Mouse (Mus musculus) lung, adult 2 months (tissue): ENCODE measurements around the gene Gm20388. TPM values are rescaled to one million over a fixed set of nuclear protein-coding genes. Genes with fewer than 3 reads are reported as not detected.

Experiments used
- DNase-seq: peaks from one replicate; pipeline ENCODE4 v3.0.0; 2022
- H3K4me1 ChIP-seq: fragments of 200-500 bp; 2 replicates; pipeline ENCODE4 v1.6.1; 2011; ENCODE audit warnings: low read length; ENCODE audit not compliant: control insufficient read depth, insufficient read depth
- H3K4me3 ChIP-seq: fragments of 200-500 bp; replicated peaks from 2 replicates; pipeline ENCODE3; 2011; ENCODE audit warnings: low read depth, mild to moderate bottlenecking, control low read depth, low read length; ENCODE audit errors: extremely low read depth
- CTCF ChIP-seq: fragments of 200-500 bp; IDR thresholded peaks from 2 replicates; pipeline ENCODE4 v1.5.1; 2011; ENCODE audit warnings: mild to moderate bottlenecking, low read length, control low read depth; ENCODE audit not compliant: insufficient read depth
- POLR2A ChIP-seq: fragments of 200-500 bp; IDR thresholded peaks from 2 replicates; pipeline ENCODE4 v1.6.1; 2011; ENCODE audit warnings: low read depth, mild to moderate bottlenecking, control low read depth, low read length, borderline replicate concordance; ENCODE audit errors: extremely low read depth
- WGBS: fragments of 180-500 bp; shearing (Covaris S2); methylation state at CpG from one replicate; pipeline ENCODE4 v1.1.7; 2018; 5-methylcytosine and 5-hydroxymethylcytosine counted together
- polyA plus RNA-seq: library from polyadenylated mRNA; depleted of rRNA; stranded (reverse); fragments of >200 nt; gene quantifications from 2 replicates; pipeline ENCODE4 v1.2.3, GENCODE M21; 2012

The Gm20388 gene
- polyA plus RNA-seq, 1 experiment: 67.8 TPM

DNA sequence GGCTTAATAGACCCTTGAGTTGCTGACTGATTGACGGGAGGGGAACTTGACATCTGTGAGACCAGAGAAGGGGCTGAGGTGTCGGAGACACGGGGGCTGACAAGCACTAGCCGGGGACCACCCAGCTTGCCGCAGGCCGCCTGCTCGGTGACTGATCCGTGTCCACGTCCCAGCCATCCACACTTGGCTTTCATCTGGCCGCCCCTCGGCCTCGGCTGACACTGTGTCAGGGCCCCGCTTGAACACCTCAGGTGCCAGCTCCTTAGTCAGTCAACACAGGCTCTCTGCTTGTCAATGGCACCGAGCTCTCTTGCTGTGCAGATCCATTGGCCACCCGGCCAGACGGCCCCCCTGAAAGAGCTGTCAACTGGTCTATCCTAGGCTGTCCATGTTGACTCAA lies 1083.1 kb downstream of the Gm20388 start:
- 67% methylated on average over 16 of the region's 16 CpGs for WGBS
- H3K4me3 ChIP-seq: no peak overlapping the region
- no peaks in the 10 kb centered on the region; the same call in 1 of the 2 replicates for H3K4me1 ChIP-seq
- TF ChIP-seq POLR2A (no peak), CTCF (no peak)
- DNase-seq: no peak

DNA sequence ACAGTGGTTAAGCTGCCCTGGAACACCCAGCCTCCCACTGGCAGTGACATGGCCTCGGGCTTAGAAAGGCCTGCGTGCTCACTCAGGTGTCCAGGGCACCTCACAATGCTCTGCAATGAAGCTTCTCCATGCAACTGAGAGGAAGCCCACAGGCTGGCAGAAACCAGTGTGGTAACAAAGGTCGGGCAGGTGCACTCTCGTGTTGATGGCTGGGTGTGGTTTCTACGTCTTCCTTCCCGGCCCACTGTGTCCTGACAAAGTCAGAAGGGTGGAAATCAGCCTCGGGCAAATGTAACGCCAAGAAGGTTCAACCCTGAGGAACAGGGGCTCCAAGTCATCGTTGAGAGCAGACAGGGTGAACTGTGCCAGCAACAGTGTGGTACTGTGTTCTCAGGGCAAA lies 1084.8 kb downstream of the Gm20388 start:
- DNase-seq: no peak
- Histone ChIP-seq H3K4me3 (no peak overlapping the region), H3K4me1 (peaks cover 3% of the 10 kb centered on the region; the same call in 1 of the 2 replicates)
- 64% methylated on average over 9 of the region's 9 CpGs for WGBS
- TF ChIP-seq CTCF: no peak
- no peak for TF ChIP-seq POLR2A

DNA sequence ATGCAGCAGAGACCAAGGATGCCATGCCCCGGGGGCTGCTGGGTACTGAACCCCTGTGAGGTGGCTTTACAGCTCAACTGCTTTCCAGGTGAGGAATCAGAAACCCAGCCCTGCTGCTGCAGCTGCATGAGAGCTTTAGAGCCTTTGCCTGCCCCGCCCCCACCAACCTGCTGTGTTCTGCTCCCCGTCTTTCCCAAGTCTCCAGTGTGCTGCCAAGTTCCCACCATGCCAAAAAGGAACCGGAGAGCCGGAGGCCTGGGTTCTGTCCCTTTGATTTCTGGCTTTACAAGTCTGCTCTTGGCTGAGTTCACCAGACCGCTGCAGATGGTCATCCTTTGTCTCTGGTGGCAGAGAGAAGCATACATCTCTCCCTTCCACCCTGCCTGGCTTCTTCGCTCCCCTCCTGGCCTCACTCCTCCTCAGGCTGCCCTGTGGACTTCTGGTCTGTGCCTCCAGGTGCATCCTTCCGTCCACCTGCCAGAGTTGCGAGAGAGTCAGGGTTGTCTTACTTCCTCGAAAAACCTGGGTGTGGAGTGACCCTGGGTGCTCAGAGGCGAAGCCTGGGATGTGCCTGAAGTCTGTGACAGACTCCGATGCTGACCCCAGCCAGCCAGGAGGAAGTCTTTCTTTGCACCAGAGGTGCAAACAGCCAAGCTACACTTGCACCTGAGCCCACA lies 1086.4 kb downstream of the Gm20388 start:
- H3K4me3 ChIP-seq: no peak overlapping the region
- peaks cover 3% of the 10 kb centered on the region; the same call in 1 of the 2 replicates for H3K4me1 ChIP-seq
- TF ChIP-seq CTCF (no peak), POLR2A (no peak)
- 79% methylated on average over 12 of the region's 12 CpGs for WGBS
- DNase-seq: no peak

DNA sequence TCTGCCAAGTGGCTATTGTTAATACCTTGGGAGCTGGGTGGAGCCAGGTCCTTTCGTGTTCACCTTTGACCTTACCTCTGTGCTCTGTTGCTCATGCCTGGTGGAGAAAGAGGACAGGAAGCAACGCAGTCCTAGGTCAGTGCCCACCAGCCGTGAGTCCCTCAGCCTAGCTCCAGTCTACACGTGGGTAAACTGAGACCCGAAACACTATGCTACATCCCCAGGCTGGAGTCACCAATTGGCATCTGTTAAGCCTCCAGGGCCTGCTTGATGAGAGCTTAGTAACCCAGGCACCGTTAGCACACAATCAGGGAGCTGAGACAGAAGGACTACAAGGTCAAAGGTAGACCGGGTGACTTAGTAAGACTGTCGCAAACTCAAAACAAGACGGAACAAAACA lies 1087.3 kb downstream of the Gm20388 start:
- H3K4me1 ChIP-seq: peaks cover 3% of the 10 kb centered on the region; the same call in 1 of the 2 replicates
- whole genome bisulfite sequencing: 76% methylated on average over 9 of the region's 9 CpGs
- no peak overlapping the region for H3K4me3 ChIP-seq
- no peak for DNase-seq
- no peak for TF ChIP-seq POLR2A
- TF ChIP-seq CTCF: no peak

DNA sequence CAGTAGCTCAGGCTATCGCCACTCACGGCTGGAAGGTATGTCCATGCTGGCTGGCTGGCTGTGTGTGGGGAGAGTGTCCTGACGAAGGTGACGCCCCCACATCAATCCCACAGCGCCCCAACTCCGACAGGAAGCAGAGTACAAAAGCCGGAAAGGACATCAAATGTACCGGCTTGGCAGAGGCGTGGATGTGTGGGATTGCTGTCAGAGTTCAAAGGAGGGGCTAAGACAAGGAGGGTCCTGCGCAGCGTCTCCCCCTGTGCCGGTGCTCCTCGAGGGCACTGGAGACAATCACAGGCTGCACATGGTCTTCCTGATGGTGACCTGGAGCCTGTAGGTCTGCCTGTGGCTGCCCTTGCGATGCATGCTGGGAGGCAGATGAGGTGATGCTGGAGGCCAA lies 1088.3 kb downstream of the Gm20388 start:
- DNase-seq: no peak
- TF ChIP-seq CTCF: no peak
- no peak for TF ChIP-seq POLR2A
- Histone ChIP-seq H3K4me3 (no peak overlapping the region), H3K4me1 (peaks cover 3% of the 10 kb centered on the region; the same call in 1 of the 2 replicates)
- 35% methylated on average over 14 of the region's 14 CpGs for WGBS

DNA sequence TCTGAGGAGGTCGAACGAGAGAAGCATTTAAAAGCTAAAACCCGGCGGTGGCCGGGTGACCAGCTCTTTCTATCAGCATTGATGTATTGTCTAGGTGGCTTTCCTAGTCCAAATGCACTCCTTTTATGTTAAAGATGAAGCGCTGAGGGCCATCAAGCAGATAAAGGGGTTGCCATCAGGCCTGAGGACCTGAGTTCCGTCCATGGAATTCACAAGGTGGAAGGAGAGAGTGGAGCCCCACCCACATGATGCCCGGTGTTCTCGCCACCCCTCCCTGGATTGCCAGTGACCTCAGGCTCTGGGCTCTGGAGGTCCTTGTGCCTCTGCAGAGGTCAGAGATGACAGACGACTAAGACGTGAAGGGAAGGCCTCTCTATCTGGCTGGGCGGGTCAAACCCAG lies 1091.3 kb downstream of the Gm20388 start:
- DNase-seq: no peak
- WGBS: 73% methylated on average over 12 of the region's 12 CpGs
- Histone ChIP-seq H3K4me3 (no peak overlapping the region), H3K4me1 (peaks cover 3% of the 10 kb centered on the region; the same call in 1 of the 2 replicates)
- TF ChIP-seq CTCF (no peak), POLR2A (no peak)

DNA sequence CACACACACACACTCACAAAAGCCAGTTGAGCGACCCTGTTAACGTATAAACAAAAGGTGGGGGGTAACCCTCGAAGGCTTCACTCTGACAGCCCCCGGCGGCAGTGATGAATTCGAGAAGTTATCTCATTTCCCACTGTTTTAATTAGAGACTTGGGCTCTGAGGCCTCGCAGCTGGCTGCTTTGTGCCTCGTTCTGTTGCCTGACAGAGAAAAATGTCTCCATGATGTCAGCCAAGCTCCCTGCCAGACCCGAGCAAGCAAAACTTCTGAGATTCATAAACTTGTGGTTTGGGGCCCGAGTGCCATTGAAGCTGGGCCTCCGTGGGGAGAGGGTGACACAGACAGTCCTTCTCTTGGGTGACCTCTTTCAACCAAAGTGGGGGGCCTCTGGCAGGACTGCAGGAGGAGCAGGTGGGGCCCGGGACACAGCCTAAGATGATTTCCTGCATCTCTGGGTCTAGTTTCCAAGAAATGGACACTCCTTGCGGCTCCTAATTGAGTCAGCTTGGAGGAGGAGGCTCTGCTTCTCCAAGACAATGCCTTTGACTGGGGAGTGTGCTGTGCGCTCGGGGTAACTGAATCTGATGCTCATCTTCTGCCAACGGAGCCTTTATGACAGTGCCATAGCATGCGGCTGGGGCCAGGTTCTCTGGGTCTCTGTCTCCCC lies 1092.4 kb downstream of the Gm20388 start:
- Histone ChIP-seq H3K4me1 (peaks cover 3% of the 10 kb centered on the region; the same call in 1 of the 2 replicates), H3K4me3 (no peak overlapping the region)
- WGBS: 38% methylated on average over 17 of the region's 17 CpGs
- no peak for DNase-seq
- TF ChIP-seq POLR2A (no peak), CTCF (no peak)

DNA sequence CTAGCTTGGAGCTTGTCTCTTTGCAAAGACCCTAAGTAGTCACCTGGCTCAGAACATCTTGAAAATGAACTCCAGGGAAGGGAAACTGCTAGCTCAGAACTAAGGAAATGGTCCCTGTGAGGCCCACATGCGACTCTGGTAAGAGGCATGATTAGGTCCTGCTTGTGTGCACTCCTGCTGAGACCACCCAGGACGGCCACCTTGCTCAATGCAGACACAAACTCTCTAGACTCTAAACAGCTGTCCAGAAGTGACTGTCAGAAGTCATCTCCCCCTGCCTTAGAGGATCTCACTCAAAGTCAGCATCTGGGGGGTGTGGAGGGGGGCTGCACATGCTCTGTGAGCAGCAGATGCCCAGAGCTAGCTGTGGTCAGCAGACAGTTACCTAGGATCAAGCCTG lies 1093.0 kb downstream of the Gm20388 start:
- TF ChIP-seq CTCF (no peak), POLR2A (no peak)
- Histone ChIP-seq H3K4me3 (no peak overlapping the region), H3K4me1 (peaks cover 3% of the 10 kb centered on the region; the same call in 1 of the 2 replicates)
- 70% methylated on average over 2 of the region's 2 CpGs for WGBS
- no peak for DNase-seq

DNA sequence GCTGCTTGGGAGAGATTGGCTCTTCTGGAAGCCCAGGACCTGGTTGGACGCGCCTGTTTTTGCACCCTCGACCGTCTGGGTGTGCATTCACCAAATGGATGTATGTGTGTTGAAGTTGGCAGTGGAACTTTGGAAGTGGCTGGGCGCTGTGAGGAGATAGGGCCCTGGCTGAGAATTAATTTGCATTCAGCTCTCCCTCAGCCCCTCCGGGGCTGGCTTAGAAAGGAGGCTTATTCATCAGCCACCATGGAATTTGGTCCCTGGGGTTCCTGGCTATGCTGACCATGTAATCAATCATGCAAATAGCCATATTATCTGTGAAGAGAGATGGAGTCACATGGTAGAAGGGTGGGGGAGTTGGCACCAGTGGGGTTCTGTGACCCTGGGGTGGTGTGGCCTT lies 1102.7 kb downstream of the Gm20388 start:
- Histone ChIP-seq H3K4me3 (no peak overlapping the region), H3K4me1 (0 out of 2 replicates have a peak, but pooled peaks cover 2% of the 10 kb centered on the region)
- DNase-seq: no peak
- TF ChIP-seq CTCF (no peak), POLR2A (no peak)
- 82% methylated on average over 6 of the region's 6 CpGs for WGBS

DNA sequence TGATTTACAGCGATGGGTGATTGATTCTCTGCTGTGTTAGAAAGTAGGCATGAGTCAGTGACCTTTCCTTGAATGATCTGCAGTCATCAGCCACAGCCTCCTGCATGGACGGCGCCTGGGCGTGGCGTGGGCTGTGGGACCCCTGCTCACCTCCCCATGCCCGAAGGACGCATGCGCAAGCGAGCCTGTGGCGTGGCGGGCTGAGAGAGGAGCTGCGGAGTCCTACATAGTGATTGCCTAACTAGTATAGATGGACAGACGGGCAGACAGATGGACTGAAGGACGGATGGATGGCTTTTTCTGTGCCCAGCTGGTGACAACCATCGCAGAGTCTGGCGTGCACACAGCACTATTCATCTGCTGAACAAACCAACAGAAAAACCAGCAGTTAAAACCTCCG lies 1106.0 kb downstream of the Gm20388 start:
- TF ChIP-seq POLR2A (no peak), CTCF (no peak)
- Histone ChIP-seq H3K4me1 (0 out of 2 replicates have a peak, but pooled peaks cover under 1% of the 10 kb centered on the region), H3K4me3 (no peak overlapping the region)
- no peak for DNase-seq
- 73% methylated on average over 17 of the region's 17 CpGs for WGBS
